Mouse (Mus musculus) skeletal muscle tissue, postnatal 0 days (tissue): ENCODE results near the gene Psmg4. TPM values are rescaled to one million over a fixed set of nuclear protein-coding genes. Genes with fewer than 3 reads are reported as not detected.

Source experiments
- polyA plus RNA-seq: library from polyadenylated mRNA; unstranded; fragments of >200 nt; fragmentation: Nextera tagmentation; extraction: Ambion mirVana; gene quantifications from 2 replicates; pipeline ENCODE4 v1.2.1, GENCODE M21; 2015

Psmg4 gene
- 61.6 and 61.9 TPM in 2 replicates for polyA plus RNA-seq

GRCm38 (mm10) chr13:34162491-34163303 is at the start of gene Psmg4:
Psmg4 (plus strand) TSS chr13:34162964.

GRCm38 (mm10) chr13:34130226-34130731 is 32.5 kb upstream of the Psmg4 start, which contains the start of gene Tubb2b:
Tubb2b (minus strand) TSS chr13:34130466.

Other genes starting within 250 kb of the Psmg4 start
- gene Nqo2, start 198.3 kb upstream of the Psmg4 start, polyA plus RNA-seq, result 17.5 and 17.9 TPM in 2 replicates
- gene Ripk1, start 160.6 kb upstream of the Psmg4 start, polyA plus RNA-seq, result 6.3 and 8.0 TPM in 2 replicates
- 63.8 and 73.4 TPM in 2 replicates for gene Serpinb6a, start 160.2 kb upstream of the Psmg4 start, polyA plus RNA-seq
- 45.2 and 46.5 TPM in 2 replicates for gene Bphl, start 125.4 kb upstream of the Psmg4 start, polyA plus RNA-seq
- gene Tubb2a, start 85.0 kb upstream of the Psmg4 start, polyA plus RNA-seq, result 83.9 and 116 TPM in 2 replicates
- 21.6 and 23.6 TPM in 2 replicates for gene Tubb2b, start 32.5 kb upstream of the Psmg4 start, polyA plus RNA-seq
- gene Slc22a23, start 182.2 kb downstream of the Psmg4 start, polyA plus RNA-seq, result 0.58 and 1.1 TPM in 2 replicates